Mouse (Mus musculus): ENCODE measurements around the gene Phlpp1. TPM values are rescaled to one million over a fixed set of nuclear protein-coding genes. Genes with fewer than 3 reads are reported as not detected.
A peak's percentile ranks its signal among the peaks of the same experiment; 100 is the strongest.

The Phlpp1 gene
- 15.3 and 20.9 TPM in 2 replicates for total RNA-seq (2012; rRNA removed)
- 12.6 and 14.8 TPM in 2 replicates for total RNA-seq (2014; rRNA removed)
- 37.2 and 38.4 TPM in 2 replicates for polyA plus RNA-seq (2012; ENCODE audit: insufficient read length, low read depth)

GRCm38 (mm10) chr1:106171241-106172220 is at the start of gene Phlpp1:
Gene Phlpp1, plus strand, starts transcription at chr1:106171752.
- Histone ChIP-seq H3K36me3 (replicated peaks in 1 of 2; ENCODE audit: control insufficient read depth in 1 of 2, insufficient read depth in 1 of 2, low read length in 1 of 2) (peaks cover 0 to 6% of the 10 kb centered on the region in 2 experiments), H3K4me1 (ENCODE audit: control insufficient read depth in 1 of 2, insufficient read depth in 2 of 2) (peaks cover 4 to 7% of the 10 kb centered on the region in 2 experiments), H3K27ac (ENCODE audit: insufficient read depth, low read depth) (peak within 1 kb of the TSS; percentile 72), H3K79me2 (replicated peaks; ENCODE audit: control insufficient read depth, extremely low read depth, insufficient read depth, poor library complexity, severe bottlenecking) (peaks cover 39% of the 10 kb centered on the region), H3K9ac (ENCODE audit: insufficient read depth, low read depth) (peak within 1 kb of the TSS; percentile 90), H3K27me3 (replicated peaks) (no peaks in the 10 kb centered on the region), H3K9me3 (replicated peaks; ENCODE audit: low read length) (no peaks in the 10 kb centered on the region), H3K4me2 (ENCODE audit: insufficient read depth, low read depth, poor library complexity, severe bottlenecking) (peak within 1 kb of the TSS; percentile 52), H3K4me3 (replicated peaks in 1 of 3; ENCODE audit: low read depth in 2 of 3, low read length in 2 of 3, poor library complexity in 1 of 3) (peak within 1 kb of the TSS; percentile 85 to 97 (median 95))
- dilution Hi-C loops (cut with MboI; ENCODE audit: extremely low pct_ligation_motif_present, extremely low pct_unique_long_range_greater_than_20kb, low sequenced_read_pairs) (no loop called here), in situ Hi-C loops (cut with MboI; ENCODE audit: low pct_ligation_motif_present, low pct_unique_long_range_greater_than_20kb, low sequenced_read_pairs) (loop anchor here (5.0 kb wide), 1 partner anchor 221 kb away; no protein-coding TSS in a partner anchor)
- DNase-seq (ENCODE audit: extremely low read depth), result peak; percentile 98
- TF ChIP-seq JUN (IDR thresholded peaks at IDR 0.05; ENCODE audit: insufficient read depth, low read depth, low read length) (no peak), MEF2A (IDR thresholded peaks at IDR 0.05; ENCODE audit: borderline replicate concordance, low read depth, low read length) (peak; percentile 71; the same call in 1 of the 2 replicates), KAT2A (IDR thresholded peaks at IDR 0.05; ENCODE audit: insufficient replicate concordance, low read length) (peak; percentile 91; the same call in 1 of the 2 replicates), ZNF384 (IDR thresholded peaks at IDR 0.05; ENCODE audit: low read depth, low read length) (no peak), GABPA (IDR thresholded peaks at IDR 0.05; ENCODE audit: insufficient replicate concordance, low read depth, low read length) (peak; percentile 81; the same call in 1 of the 2 replicates), MXI1 (IDR thresholded peaks at IDR 0.05; ENCODE audit: low read depth, low read length) (peak; percentile 17; the same call in 1 of the 2 replicates), SMC3 (IDR thresholded peaks at IDR 0.05; ENCODE audit: low read depth, low read length) (peak; percentile 87), BHLHE40 (IDR thresholded peaks at IDR 0.05; ENCODE audit: low read depth, low read length) (peak; percentile 99), RCOR1 (conservative IDR thresholded peaks at IDR 0.05; ENCODE audit: low read depth, low read length) (no peak), NRF1 (IDR thresholded peaks at IDR 0.05; ENCODE audit: low read depth, low read length) (peak; percentile 72), CHD1 (IDR thresholded peaks at IDR 0.05; ENCODE audit: low read depth, low read length) (no peak), NELFE (IDR thresholded peaks at IDR 0.05; ENCODE audit: low read depth, low read length) (no peak), ETS1 (conservative IDR thresholded peaks at IDR 0.05; ENCODE audit: low read depth, low read length) (peak; percentile 73), HCFC1 (IDR thresholded peaks at IDR 0.05; ENCODE audit: low read depth, low read length) (peak; percentile 99), ZKSCAN1 (IDR thresholded peaks at IDR 0.05; ENCODE audit: borderline replicate concordance, low read depth, low read length) (no peak), TBP (conservative IDR thresholded peaks at IDR 0.05; ENCODE audit: low read depth, low read length) (no peak), RAD21 (IDR thresholded peaks at IDR 0.05; ENCODE audit: low read depth, low read length) (peak; percentile 68), MYC (IDR thresholded peaks at IDR 0.05; ENCODE audit: low read depth, low read length) (no peak), ZC3H11A (IDR thresholded peaks at IDR 0.05; ENCODE audit: low read depth, low read length) (peak; percentile 56), ELF1 (IDR thresholded peaks at IDR 0.05; ENCODE audit: low read depth, low read length) (peak; percentile 43; the same call in 1 of the 2 replicates), TCF12 (IDR thresholded peaks at IDR 0.05; ENCODE audit: low read depth, low read length) (no peak; the same call in 1 of the 2 replicates), MAFK (IDR thresholded peaks at IDR 0.05; ENCODE audit: insufficient replicate concordance, low read length) (no peak), MAZ (IDR thresholded peaks at IDR 0.05; ENCODE audit: low read depth, low read length) (peak; percentile 83), EP300 (IDR thresholded peaks at IDR 0.05; ENCODE audit: low read length) (no peak), USF2 (conservative IDR thresholded peaks at IDR 0.05; ENCODE audit: low read depth, low read length) (no peak), CHD2 (IDR thresholded peaks at IDR 0.05; ENCODE audit: low read length) (no peak), E2F4 (IDR thresholded peaks at IDR 0.05; ENCODE audit: insufficient replicate concordance, low read depth, low read length) (0 out of 2 replicates have a peak, but pooled peaks have one; percentile 10), SIN3A (IDR thresholded peaks at IDR 0.05; ENCODE audit: low read length) (peak; percentile 78), MAX (IDR thresholded peaks at IDR 0.05; ENCODE audit: low read length) (no peak), POLR2A (IDR thresholded peaks at IDR 0.05; ENCODE audit: low read depth, low read length) (no peak; the same call in 1 of the 2 replicates), UBTF (IDR thresholded peaks at IDR 0.05; ENCODE audit: low read depth, low read length) (peak; percentile 45; the same call in 1 of the 2 replicates), POLR2AphosphoS2 (IDR thresholded peaks at IDR 0.05; ENCODE audit: low read depth, low read length) (no peak; the same call in 1 of the 2 replicates), IRF4 (IDR thresholded peaks at IDR 0.05; ENCODE audit: low read depth, low read length) (peak; percentile 71), CTCF (conservative IDR thresholded peaks at IDR 0.05 in 1 of 2, IDR thresholded peaks at IDR 0.05 in 1 of 2; ENCODE audit: low read depth in 2 of 2, low read length in 2 of 2) (peak; percentile 20 to 79; a peak in 2 of 4 replicates), PAX5 (IDR thresholded peaks at IDR 0.05; ENCODE audit: low read length) (no peak), USF1 (IDR thresholded peaks at IDR 0.05; ENCODE audit: low read depth, low read length) (no peak), JUND (conservative IDR thresholded peaks at IDR 0.05; ENCODE audit: low read depth, low read length) (no peak; the same call in 1 of the 2 replicates)

Measured in CH12.LX (cell line).